Mouse (Mus musculus): Measurements from ENCODE around the gene Gm815. TPM values are rescaled to one million over a fixed set of nuclear protein-coding genes. Genes with fewer than 3 reads are reported as not detected.

Gene Gm815
- polyA plus RNA-seq (2012; ENCODE audit: insufficient read depth, insufficient read length, missing spikeins), result not detected in 2 replicates

DNA sequence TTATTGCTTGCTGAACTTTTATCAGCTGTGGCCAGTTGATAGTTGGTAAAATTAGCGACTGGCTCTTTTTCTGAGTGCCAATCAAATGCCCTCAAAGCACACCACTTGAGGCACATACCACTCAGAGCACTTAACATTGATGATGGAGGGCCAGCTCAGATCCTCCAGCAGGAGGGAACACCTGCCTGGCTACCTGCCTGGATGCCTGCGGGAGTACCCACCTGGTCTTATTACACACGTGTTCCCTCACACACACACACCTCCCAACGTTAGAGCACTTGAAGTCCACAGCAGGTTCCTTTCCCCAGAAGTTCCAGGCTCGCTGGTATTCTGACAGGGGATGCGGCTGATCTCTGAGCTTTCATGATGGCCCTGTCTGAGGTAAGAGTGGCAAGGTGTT, at the start of gene Gm815:
Gene Gm815 (plus strand): TSS at position 266 of the 400 bp plus-strand sequence.
- Histone ChIP-seq H3K4me1 (ENCODE audit: control insufficient read depth, insufficient read depth, insufficient read length, low read length) (no peaks in the 10 kb centered on the region), H3K27ac (replicated peaks; ENCODE audit: low read depth, low read length) (no peak within 1 kb of the TSS), H3K4me3 (ENCODE audit: insufficient read depth, low read depth, low read length) (no peak within 1 kb of the TSS)

DNA sequence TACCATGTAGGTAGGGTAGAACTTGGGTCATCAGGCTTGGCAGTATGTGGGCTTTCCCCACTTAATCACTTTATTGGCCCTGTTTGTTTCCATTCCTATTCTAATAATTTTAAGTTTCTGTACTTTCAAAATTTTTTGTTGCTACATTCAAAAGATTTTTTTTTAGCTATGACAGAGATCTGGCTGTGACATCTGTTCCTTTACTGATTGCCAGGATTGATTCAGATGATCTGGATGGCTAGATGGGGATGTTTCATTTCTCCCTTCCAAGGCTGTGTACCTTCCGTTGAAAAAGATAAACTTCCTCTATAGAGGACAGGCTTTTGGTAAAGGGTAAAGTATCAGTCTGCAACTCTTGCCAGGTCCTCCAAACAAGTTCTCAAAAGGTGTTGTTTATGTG, 48.1 kb upstream of the Gm815 start:
- Histone ChIP-seq H3K27ac (replicated peaks; ENCODE audit: low read depth, low read length) (no peak overlapping the region), H3K4me1 (ENCODE audit: control insufficient read depth, insufficient read depth, insufficient read length, low read length) (no peaks in the 10 kb centered on the region), H3K4me3 (ENCODE audit: insufficient read depth, low read depth, low read length) (no peak overlapping the region)

DNA sequence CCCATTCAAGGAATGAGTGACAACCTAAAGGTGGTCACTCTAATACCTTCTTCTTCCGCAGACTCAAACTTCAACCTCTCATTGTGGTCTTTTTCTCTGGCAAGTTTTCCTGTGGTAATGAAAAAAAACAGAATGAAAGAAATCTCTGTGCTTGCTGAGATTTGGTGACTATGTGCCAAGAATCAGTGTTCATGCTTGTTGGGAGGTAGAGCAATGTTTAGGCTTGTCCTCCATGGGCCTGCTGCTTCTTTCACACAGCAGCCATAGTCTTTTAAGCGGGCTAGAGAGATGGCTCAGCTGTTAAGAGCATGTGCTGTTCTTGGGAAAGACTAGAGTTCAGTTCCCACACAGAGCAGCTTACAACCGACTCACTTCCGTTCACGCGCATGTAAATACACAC, 41.8 kb upstream of the Gm815 start:
- H3K27ac ChIP-seq (replicated peaks; ENCODE audit: low read depth, low read length), result no peak overlapping the region
- no peak overlapping the region for H3K4me3 ChIP-seq (ENCODE audit: insufficient read depth, low read depth, low read length)
- H3K4me1 ChIP-seq (ENCODE audit: control insufficient read depth, insufficient read depth, insufficient read length, low read length), result no peaks in the 10 kb centered on the region

DNA sequence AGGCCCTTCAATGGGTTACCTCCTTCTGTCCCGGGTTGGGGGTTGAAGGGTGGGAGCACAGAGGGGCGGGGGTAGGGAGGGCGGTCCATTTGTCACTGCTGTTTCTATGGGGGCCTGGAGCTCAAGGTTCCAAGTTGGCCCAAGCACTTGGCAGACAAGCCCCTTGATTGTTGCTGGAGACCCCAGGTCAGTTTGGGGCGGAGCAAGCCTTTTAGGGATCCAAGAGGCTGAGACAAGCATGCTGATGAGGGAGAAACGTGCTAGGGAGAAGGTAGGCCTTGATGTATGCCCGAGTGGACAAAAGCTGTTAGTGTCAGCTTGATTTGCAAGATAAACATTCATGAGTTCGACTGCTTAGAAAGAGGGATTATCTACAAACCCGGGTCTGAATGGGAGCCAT, 40.9 kb upstream of the Gm815 start:
- no peak overlapping the region for H3K27ac ChIP-seq (replicated peaks; ENCODE audit: low read depth, low read length)
- H3K4me3 ChIP-seq (ENCODE audit: insufficient read depth, low read depth, low read length), result no peak overlapping the region
- H3K4me1 ChIP-seq (ENCODE audit: control insufficient read depth, insufficient read depth, insufficient read length, low read length), result no peaks in the 10 kb centered on the region

DNA sequence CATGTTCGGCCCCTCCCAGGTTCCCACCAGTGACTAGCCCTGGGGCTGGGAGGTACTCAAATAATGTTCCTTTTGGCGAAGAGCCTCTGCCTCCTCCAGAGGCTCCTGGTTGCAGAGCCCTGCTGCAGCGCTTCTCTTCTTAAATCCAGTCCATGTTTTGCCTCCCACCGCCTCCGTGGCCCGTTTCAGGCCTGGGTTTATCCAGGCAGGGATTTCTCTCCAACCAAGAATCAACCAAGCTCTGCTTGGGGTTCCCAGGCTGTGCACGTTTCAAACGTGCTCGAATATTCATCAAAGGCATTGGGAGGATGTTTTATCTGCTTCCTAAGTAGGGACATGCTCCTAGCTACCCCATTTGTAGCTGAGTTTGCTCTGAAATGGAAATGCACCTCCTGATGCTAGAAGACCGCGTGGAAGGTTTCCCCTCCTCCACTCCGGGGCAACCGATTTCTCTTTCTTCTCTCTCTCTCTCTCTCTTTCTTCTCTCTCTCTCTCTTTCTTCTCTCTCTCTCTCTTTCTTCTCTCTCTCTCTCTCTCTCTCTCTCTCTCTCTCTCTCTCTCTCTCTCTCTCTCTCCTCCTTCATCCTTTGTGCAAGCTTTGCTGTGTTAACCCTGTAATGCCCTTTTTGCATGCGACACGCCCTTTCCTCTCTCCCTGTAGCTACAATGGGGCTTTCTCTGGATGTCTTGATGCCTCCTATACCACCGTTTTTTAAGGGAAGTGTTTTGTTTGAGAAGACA, 40.2 kb upstream of the Gm815 start:
- Histone ChIP-seq H3K4me3 (ENCODE audit: insufficient read depth, low read depth, low read length) (peak overlapping the region; percentile 89), H3K27ac (replicated peaks; ENCODE audit: low read depth, low read length) (no peak overlapping the region), H3K4me1 (ENCODE audit: control insufficient read depth, insufficient read depth, insufficient read length, low read length) (no peaks in the 10 kb centered on the region)

DNA sequence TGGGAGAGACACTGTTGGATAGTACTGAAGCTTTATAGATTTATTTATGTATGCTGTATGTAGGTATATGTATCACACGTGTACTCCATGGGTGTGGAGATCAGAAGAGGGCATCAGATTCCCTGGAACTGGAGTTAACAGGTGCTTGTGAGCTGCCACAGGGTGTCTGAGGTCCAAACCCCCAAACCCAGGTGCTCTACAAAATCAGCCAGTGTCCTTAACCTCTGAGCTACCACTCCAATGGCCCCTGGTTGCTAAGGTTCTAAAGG, 39.7 kb upstream of the Gm815 start:
- H3K4me1 ChIP-seq (ENCODE audit: control insufficient read depth, insufficient read depth, insufficient read length, low read length), result no peaks in the 10 kb centered on the region
- H3K27ac ChIP-seq (replicated peaks; ENCODE audit: low read depth, low read length), result no peak overlapping the region
- peak overlapping the region; percentile 89; the same call in 1 of the 2 replicates for H3K4me3 ChIP-seq (ENCODE audit: insufficient read depth, low read depth, low read length)

DNA sequence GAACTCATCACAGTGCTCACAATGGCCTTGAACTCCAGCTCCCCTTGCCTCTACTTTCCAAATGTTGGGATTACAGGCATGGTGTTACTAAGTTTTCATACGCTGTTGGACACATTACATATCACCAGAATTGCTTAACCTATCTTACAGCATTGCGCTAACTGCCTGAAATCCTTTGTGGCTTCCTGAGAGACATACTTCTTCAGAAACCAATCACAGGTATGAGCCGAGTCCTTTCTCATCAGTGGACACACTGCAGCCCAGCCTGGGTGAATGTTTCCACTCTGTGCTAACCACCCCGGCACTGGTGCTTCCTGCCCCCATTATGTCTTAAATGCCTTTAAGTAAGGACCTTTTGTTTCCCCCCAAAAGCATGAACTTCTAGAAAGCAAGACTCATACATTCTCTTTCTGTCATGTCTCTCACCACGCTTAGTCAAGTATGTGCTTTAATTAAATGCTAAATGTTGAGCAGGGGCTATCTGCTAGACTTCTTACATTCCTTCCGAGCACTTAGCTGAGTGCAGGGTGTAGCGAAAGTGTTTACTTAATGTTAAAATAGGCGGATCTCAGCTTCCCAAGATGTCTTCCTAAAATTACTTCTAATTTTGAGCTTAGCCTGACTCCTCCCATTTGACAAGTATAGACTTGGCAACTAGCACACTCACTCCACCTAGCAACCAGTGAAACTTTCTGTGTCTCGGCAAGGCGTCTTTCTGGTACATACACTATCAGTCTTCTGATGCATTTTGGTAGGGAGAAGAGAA, 34.5 kb upstream of the Gm815 start:
- Histone ChIP-seq H3K27ac (replicated peaks; ENCODE audit: low read depth, low read length) (no peak overlapping the region; the same call in 1 of the 2 replicates), H3K4me3 (ENCODE audit: insufficient read depth, low read depth, low read length) (no peak overlapping the region), H3K4me1 (ENCODE audit: control insufficient read depth, insufficient read depth, insufficient read length, low read length) (no peaks in the 10 kb centered on the region)

DNA sequence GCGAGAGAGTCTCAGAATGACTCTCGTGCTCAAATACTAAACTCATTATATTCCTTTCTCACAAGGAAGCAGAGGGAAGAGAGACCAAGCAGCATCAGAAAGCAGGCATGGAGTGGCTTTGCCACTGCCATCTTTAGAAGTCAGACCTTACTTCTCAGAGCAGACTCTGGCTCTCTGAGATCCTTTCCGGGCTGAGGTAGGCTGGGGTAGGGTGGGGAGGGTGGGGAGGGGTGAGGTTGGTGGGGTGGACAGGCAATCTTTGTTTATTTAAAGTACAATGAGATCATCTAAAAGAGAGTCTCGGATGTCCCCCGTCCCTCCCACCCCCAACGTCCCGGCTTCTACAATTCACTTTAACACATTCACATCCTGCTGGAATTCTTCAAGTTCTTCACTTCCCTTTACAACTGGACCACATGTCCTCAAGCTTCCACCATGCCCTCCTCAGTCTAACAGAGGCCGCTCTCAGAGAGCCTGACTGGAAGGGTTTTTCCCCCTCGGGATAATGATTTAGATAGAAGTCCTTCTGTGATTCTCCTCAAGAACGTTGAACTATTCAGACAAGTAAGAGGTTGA, 33.3 kb upstream of the Gm815 start:
- Histone ChIP-seq H3K4me1 (ENCODE audit: control insufficient read depth, insufficient read depth, insufficient read length, low read length) (no peaks in the 10 kb centered on the region), H3K27ac (replicated peaks; ENCODE audit: low read depth, low read length) (no peak overlapping the region), H3K4me3 (ENCODE audit: insufficient read depth, low read depth, low read length) (no peak overlapping the region)

DNA sequence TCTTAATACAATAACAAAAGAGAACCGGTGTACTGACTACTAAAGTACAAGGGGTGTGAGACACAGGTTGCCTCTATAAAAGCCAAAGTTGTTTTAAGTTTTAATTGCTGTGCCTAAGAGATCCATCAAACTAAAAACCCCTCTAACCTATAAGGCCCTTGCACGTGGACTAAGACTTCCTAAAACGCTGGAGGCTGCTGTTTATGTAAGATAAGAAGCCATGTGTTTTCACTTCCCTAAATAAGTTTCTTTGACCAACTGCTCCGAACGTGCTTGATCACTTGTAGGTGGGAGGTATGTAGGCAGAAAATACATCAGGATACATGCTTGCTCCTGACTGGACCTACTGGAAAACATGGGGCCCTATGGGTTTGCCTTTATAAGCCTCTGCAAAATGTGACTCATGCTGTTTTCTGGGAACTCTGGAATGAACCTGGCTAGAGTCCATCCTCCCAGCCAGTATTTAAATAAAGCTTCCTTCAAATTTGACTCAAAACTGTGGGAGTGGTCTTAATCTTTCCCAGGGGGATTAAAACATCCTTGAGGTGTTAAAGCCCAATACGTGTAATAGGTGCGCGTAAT, 31.9 kb upstream of the Gm815 start:
- Histone ChIP-seq H3K4me3 (ENCODE audit: insufficient read depth, low read depth, low read length) (no peak overlapping the region), H3K27ac (replicated peaks; ENCODE audit: low read depth, low read length) (no peak overlapping the region), H3K4me1 (ENCODE audit: control insufficient read depth, insufficient read depth, insufficient read length, low read length) (no peaks in the 10 kb centered on the region)

DNA sequence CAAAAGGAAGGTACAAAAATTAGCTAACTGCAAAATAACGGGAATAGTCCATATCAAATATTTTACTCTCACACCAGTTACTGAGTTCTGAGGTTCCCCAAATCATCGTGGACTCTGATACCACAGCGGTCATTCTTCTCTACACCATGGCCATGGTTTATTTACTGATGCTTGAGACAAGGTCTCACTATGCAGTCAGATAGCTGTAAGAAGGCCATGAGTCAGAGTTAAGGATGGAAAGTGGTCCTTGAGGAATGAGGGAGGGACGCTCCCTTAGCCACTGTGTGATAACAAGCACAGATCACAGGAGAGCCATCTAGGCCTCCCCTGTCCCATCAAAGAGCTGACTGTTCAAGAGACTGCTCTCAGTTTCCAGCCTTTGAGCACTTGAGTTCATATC, 31.0 kb upstream of the Gm815 start:
- H3K4me3 ChIP-seq (ENCODE audit: insufficient read depth, low read depth, low read length), result no peak overlapping the region
- H3K27ac ChIP-seq (replicated peaks; ENCODE audit: low read depth, low read length), result no peak overlapping the region
- no peaks in the 10 kb centered on the region for H3K4me1 ChIP-seq (ENCODE audit: control insufficient read depth, insufficient read depth, insufficient read length, low read length)

DNA sequence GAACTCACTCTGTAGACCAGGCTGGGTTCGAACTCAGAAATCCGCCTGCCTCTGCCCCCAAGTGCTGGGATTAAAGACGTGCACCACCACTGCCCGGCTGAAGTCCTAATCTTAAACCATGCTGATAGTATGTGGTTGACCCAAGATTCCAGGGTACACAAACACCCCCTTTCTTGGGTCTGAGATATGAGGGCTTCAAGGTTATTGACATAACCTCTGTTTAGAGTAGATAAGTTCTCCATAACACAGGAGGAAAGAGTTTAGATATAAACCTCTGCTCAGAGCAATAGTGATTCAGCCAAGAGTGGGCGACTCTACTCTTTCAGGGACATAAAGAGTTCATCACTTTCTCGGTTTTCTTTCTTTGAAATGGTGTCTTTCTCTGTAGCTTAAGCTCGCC, 30.5 kb upstream of the Gm815 start:
- no peaks in the 10 kb centered on the region for H3K4me1 ChIP-seq (ENCODE audit: control insufficient read depth, insufficient read depth, insufficient read length, low read length)
- H3K27ac ChIP-seq (replicated peaks; ENCODE audit: low read depth, low read length), result no peak overlapping the region
- no peak overlapping the region for H3K4me3 ChIP-seq (ENCODE audit: insufficient read depth, low read depth, low read length)

DNA sequence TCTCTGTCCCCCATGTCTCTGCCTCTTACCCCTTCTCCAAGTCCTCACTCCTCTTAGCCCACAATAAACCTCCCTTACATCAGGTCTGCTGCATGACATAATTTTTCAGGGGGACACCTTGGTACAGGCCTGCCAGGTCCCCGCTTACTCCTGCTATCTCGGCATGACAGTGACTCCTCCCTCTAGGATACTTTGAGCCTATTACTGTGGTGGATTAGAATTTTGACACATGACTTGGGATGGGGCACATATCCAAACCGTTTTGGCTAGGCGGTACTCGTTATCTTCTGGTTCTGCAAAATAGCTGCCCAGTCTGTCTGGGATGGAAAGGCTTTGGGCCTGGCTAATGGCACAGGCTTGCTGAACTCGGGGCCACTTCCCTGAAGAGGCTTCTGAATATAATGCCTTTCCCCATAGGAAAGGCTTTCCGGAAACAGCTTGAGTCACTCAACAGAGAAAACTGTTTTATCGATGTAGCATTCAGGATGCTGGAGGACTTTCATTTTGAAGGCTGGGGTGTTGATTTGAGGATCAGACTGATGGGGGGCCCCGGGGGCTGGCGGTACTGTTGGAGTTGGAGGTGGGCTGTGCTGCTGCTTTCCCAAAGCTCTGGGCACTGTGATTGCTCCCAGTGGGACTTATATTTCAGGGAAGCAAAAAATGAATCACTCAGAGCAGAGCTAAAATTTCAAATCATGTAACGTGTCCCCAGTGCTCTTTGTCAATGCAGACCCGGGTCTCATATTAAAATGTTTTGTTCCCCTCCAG, 27.1 kb upstream of the Gm815 start:
- 0 out of 2 replicates have a peak overlapping the region, but pooled peaks have one; percentile 14 for H3K4me3 ChIP-seq (ENCODE audit: insufficient read depth, low read depth, low read length)
- no peak overlapping the region for H3K27ac ChIP-seq (replicated peaks; ENCODE audit: low read depth, low read length)
- H3K4me1 ChIP-seq (ENCODE audit: control insufficient read depth, insufficient read depth, insufficient read length, low read length), result no peaks in the 10 kb centered on the region

DNA sequence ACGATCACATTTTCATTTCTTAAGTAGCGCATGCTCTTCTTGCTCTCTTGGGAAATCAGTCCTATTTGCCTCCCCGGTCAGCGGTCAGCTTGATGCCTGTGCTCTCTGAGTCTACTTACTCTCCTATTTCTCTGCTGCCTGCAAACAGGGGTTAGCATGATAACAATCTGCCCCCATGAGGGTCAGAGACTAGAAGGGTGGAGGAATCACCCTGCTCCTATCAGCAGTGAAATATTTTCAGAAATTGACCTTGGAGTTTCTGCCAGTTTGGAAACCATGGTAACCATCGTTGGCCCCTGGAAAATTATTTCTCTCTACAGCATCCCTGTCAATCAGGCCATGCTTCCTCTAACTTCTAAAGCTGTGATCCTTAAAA, 26.5 kb upstream of the Gm815 start:
- Histone ChIP-seq H3K4me3 (ENCODE audit: insufficient read depth, low read depth, low read length) (no peak overlapping the region), H3K4me1 (ENCODE audit: control insufficient read depth, insufficient read depth, insufficient read length, low read length) (no peaks in the 10 kb centered on the region), H3K27ac (replicated peaks; ENCODE audit: low read depth, low read length) (no peak overlapping the region)

DNA sequence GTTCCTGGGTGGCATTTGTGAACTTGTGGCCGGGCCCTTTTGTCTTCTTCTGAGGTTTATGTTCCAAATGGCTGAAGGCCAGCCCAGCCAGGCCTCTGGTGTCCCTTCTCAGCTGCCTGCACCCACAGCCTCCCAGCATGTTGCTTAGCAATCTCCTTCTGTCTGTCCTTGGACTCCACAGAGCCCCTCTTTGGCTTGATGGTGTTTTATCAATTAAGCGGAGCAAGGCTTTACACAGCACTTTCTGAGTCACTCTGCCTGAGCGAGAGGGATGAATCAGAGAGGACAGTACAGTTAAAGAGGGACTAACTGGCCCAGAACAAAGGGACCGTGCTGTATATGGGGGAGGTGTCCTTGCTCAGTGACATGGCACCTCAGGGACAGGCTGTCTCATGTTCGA, 22.0 kb upstream of the Gm815 start:
- Histone ChIP-seq H3K4me1 (ENCODE audit: control insufficient read depth, insufficient read depth, insufficient read length, low read length) (no peaks in the 10 kb centered on the region), H3K4me3 (ENCODE audit: insufficient read depth, low read depth, low read length) (no peak overlapping the region), H3K27ac (replicated peaks; ENCODE audit: low read depth, low read length) (no peak overlapping the region)
